Mouse (Mus musculus) kidney, embryonic 16.5 days (tissue): ENCODE results near the gene Sdf4. TPM values are rescaled to one million over a fixed set of nuclear protein-coding genes. Genes with fewer than 3 reads are reported as not detected.

ENCODE experiments used
- ATAC-seq: fragments of 200-750 bp; cut with Nextera tagmentation; 2 replicates; pipeline ENCODE4 v1.8.0; 2017; ENCODE audit warnings: moderate TSS enrichment; ENCODE audit not compliant: low FRiP score, low TSS enrichment
- H3K27ac ChIP-seq: fragments of 300-500 bp; sonication (generic); 2 replicates; pipeline ENCODE4 v1.5.1; 2014; ENCODE audit warnings: low read length
- H3K27me3 ChIP-seq: fragments of 300-500 bp; sonication (generic); 2 replicates; pipeline ENCODE4 v1.6.1; 2014; ENCODE audit warnings: low read length, control low read depth, mixed read lengths; ENCODE audit not compliant: insufficient read depth
- H3K36me3 ChIP-seq: fragments of 300-500 bp; sonication (generic); 2 replicates; pipeline ENCODE4 v1.6.1; 2014; ENCODE audit warnings: low read length, control low read depth, mixed read lengths; ENCODE audit not compliant: insufficient read depth
- H3K4me1 ChIP-seq: fragments of 300-500 bp; sonication (generic); 2 replicates; pipeline ENCODE4 v1.6.1; 2014; ENCODE audit warnings: low read length, control low read depth, mixed read lengths; ENCODE audit not compliant: insufficient read depth
- H3K4me2 ChIP-seq: fragments of 300-500 bp; sonication (generic); replicated peaks from 2 replicates; pipeline ENCODE4 v1.6.1; 2014; ENCODE audit warnings: low read depth, low read length
- H3K4me3 ChIP-seq: fragments of 300-500 bp; sonication (generic); 2 replicates; pipeline ENCODE4 v1.5.1; 2014; ENCODE audit warnings: mild to moderate bottlenecking, low read length
- H3K9ac ChIP-seq: fragments of 300-500 bp; sonication (generic); replicated peaks from 2 replicates; pipeline ENCODE4 v1.6.1; 2014; ENCODE audit warnings: low read length
- H3K9me3 ChIP-seq: fragments of 300-500 bp; sonication (generic); 2 replicates; pipeline ENCODE4 v1.6.1; 2016; ENCODE audit warnings: low read length, control low read depth
- WGBS: fragments of 180-500 bp; shearing (Covaris S2); extraction: QIAGEN DNeasy Blood & Tissue Kit; methylation state at CpG from one replicate; pipeline ENCODE4 v1.1.7; 2014; 5-methylcytosine and 5-hydroxymethylcytosine counted together
- polyA plus RNA-seq: library from polyadenylated mRNA; unstranded; fragments of >200 nt; fragmentation: Nextera tagmentation; extraction: Ambion mirVana; gene quantifications from 2 replicates; pipeline ENCODE4 v1.2.1, GENCODE M21; 2015

Gene Sdf4
- polyA plus RNA-seq, 1 experiment from 2014 or later = 182 TPM

- peaks cover 8% of the 10 kb centered on the region; the same call in 1 of the 2 replicates for H3K27me3 ChIP-seq
- H3K36me3 ChIP-seq = no peaks in the 10 kb centered on the region
- H3K9me3 ChIP-seq = no peaks in the 10 kb centered on the region
- 15% methylated on average over 24 of the region's 25 CpGs for WGBS
- H3K4me1 ChIP-seq = peaks cover 34% of the 10 kb centered on the region
- peak overlapping the region; percentile 26 for H3K4me3 ChIP-seq
- ATAC-seq = no peak
- no peak overlapping the region for H3K27ac ChIP-seq
- H3K9ac ChIP-seq = peak overlapping the region; percentile 31; the same call in 1 of the 2 replicates
- peak overlapping the region; percentile 44 for H3K4me2 ChIP-seq
Measured at GRCm38 (mm10) chr4:156034901-156035300, 42.2 kb downstream of the Sdf4 start.

GRCm38 (mm10) chr4:156044754-156045153 lies 52.1 kb downstream of the Sdf4 start:
- no peak overlapping the region for H3K9ac ChIP-seq
- no peak for ATAC-seq
- H3K4me3 ChIP-seq = no peak overlapping the region
- no peaks in the 10 kb centered on the region for H3K9me3 ChIP-seq
- H3K27ac ChIP-seq = no peak overlapping the region
- WGBS = 50% methylated on average over 5 of the region's 5 CpGs
- H3K36me3 ChIP-seq = no peaks in the 10 kb centered on the region
- no peaks in the 10 kb centered on the region for H3K27me3 ChIP-seq
- no peak overlapping the region for H3K4me2 ChIP-seq
- H3K4me1 ChIP-seq = no peaks in the 10 kb centered on the region

GRCm38 (mm10) chr4:156049779-156050178 lies 57.1 kb downstream of the Sdf4 start:
- Histone ChIP-seq H3K4me1 (peaks cover under 1% of the 10 kb centered on the region; the same call in 1 of the 2 replicates), H3K4me2 (no peak overlapping the region), H3K27me3 (no peaks in the 10 kb centered on the region), H3K9me3 (no peaks in the 10 kb centered on the region), H3K27ac (no peak overlapping the region), H3K36me3 (no peaks in the 10 kb centered on the region), H3K4me3 (no peak overlapping the region), H3K9ac (no peak overlapping the region)
- no peak for ATAC-seq
- WGBS = 61% methylated on average over 3 of the region's 3 CpGs

- Histone ChIP-seq H3K4me2 (no peak overlapping the region), H3K4me3 (no peak overlapping the region), H3K9me3 (no peaks in the 10 kb centered on the region), H3K9ac (no peak overlapping the region), H3K36me3 (no peaks in the 10 kb centered on the region), H3K4me1 (peaks cover 6% of the 10 kb centered on the region), H3K27me3 (no peaks in the 10 kb centered on the region), H3K27ac (no peak overlapping the region)
- no peak for ATAC-seq
- 75% methylated on average over 6 of the region's 6 CpGs for WGBS
Measured at GRCm38 (mm10) chr4:156050391-156050980, 57.8 kb downstream of the Sdf4 start.

- H3K27me3 ChIP-seq = no peaks in the 10 kb centered on the region
- no peak overlapping the region for H3K4me3 ChIP-seq
- 80% methylated on average over 4 of the region's 4 CpGs for WGBS
Measured at GRCm38 (mm10) chr4:156053113-156053512, 60.4 kb downstream of the Sdf4 start.

GRCm38 (mm10) chr4:156054130-156054529 lies 61.5 kb downstream of the Sdf4 start:
- Histone ChIP-seq H3K4me1 (peaks cover 11% of the 10 kb centered on the region), H3K9me3 (no peaks in the 10 kb centered on the region), H3K4me2 (no peak overlapping the region), H3K9ac (no peak overlapping the region), H3K4me3 (no peak overlapping the region), H3K27me3 (no peaks in the 10 kb centered on the region), H3K27ac (no peak overlapping the region), H3K36me3 (no peaks in the 10 kb centered on the region)
- 67% methylated on average over 4 of the region's 4 CpGs for WGBS
- ATAC-seq = no peak

More at GRCm38 (mm10) chr4:156053113-156053512, 60.4 kb downstream of the Sdf4 start:
- Histone ChIP-seq H3K4me1 (peaks cover 11% of the 10 kb centered on the region), H3K4me2 (no peak overlapping the region), H3K9me3 (no peaks in the 10 kb centered on the region), H3K9ac (no peak overlapping the region), H3K36me3 (no peaks in the 10 kb centered on the region), H3K27ac (no peak overlapping the region)
- ATAC-seq = no peak

- H3K27ac ChIP-seq = no peak overlapping the region
- H3K27me3 ChIP-seq = no peaks in the 10 kb centered on the region
- no peaks in the 10 kb centered on the region for H3K36me3 ChIP-seq
- no peaks in the 10 kb centered on the region for H3K9me3 ChIP-seq
- peaks cover 11% of the 10 kb centered on the region for H3K4me1 ChIP-seq
- ATAC-seq = no peak
- no peak overlapping the region for H3K9ac ChIP-seq
- no peak overlapping the region for H3K4me3 ChIP-seq
- no peak overlapping the region for H3K4me2 ChIP-seq
- 90% methylated on average over 6 of the region's 6 CpGs for WGBS
Measured at GRCm38 (mm10) chr4:156054606-156055005, 61.9 kb downstream of the Sdf4 start.

- no peak overlapping the region for H3K4me3 ChIP-seq
- no peaks in the 10 kb centered on the region for H3K9me3 ChIP-seq
- 96% methylated on average over 5 of the region's 5 CpGs for WGBS
- no peaks in the 10 kb centered on the region for H3K27me3 ChIP-seq
- no peaks in the 10 kb centered on the region for H3K36me3 ChIP-seq
- peaks cover 11% of the 10 kb centered on the region for H3K4me1 ChIP-seq
- H3K4me2 ChIP-seq = no peak overlapping the region
- ATAC-seq = no peak
- H3K27ac ChIP-seq = no peak overlapping the region
- H3K9ac ChIP-seq = no peak overlapping the region
Measured at GRCm38 (mm10) chr4:156055173-156055572, 62.5 kb downstream of the Sdf4 start.

GRCm38 (mm10) chr4:156057702-156058101 lies 65.0 kb downstream of the Sdf4 start:
- Histone ChIP-seq H3K4me1 (peaks cover 11% of the 10 kb centered on the region), H3K9ac (peak overlapping the region; percentile 13), H3K27me3 (no peaks in the 10 kb centered on the region), H3K27ac (peak overlapping the region; percentile 57), H3K4me2 (peak overlapping the region; percentile 55), H3K9me3 (no peaks in the 10 kb centered on the region), H3K36me3 (no peaks in the 10 kb centered on the region), H3K4me3 (peak overlapping the region; percentile 47)
- 58% methylated on average over 10 of the region's 10 CpGs for WGBS
- no peak for ATAC-seq

GRCm38 (mm10) chr4:156058826-156059225 lies 66.2 kb downstream of the Sdf4 start:
- Histone ChIP-seq H3K27ac (peak overlapping the region; percentile 98), H3K9me3 (no peaks in the 10 kb centered on the region), H3K4me3 (peak overlapping the region; percentile 47), H3K27me3 (no peaks in the 10 kb centered on the region), H3K4me2 (peak overlapping the region; percentile 55), H3K4me1 (peaks cover 11% of the 10 kb centered on the region), H3K9ac (peak overlapping the region; percentile 74), H3K36me3 (no peaks in the 10 kb centered on the region)
- ATAC-seq = no peak
- WGBS = 64% methylated on average over 9 of the region's 9 CpGs
